Mouse (Mus musculus): ENCODE data around the gene Ldlrap1.

The Ldlrap1 gene

GRCm38 (mm10) chr4:134752911-134753426 lies 14.9 kb downstream of the Ldlrap1 start:
- in situ Hi-C loops (cut with MboI, MseI) = no loop called here

- in situ Hi-C loops (cut with MboI, MseI) = no loop called here
Measured at GRCm38 (mm10) chr4:134751682-134752380, 16.0 kb downstream of the Ldlrap1 start.

- in situ Hi-C loops (cut with MboI, MseI) = no loop called here
Measured at GRCm38 (mm10) chr4:134750825-134751224, 17.0 kb downstream of the Ldlrap1 start.

- in situ Hi-C loops (cut with MboI, MseI) = no loop called here
Measured at GRCm38 (mm10) chr4:134750263-134750662, 17.6 kb downstream of the Ldlrap1 start.

GRCm38 (mm10) chr4:134749301-134750030 lies 18.4 kb downstream of the Ldlrap1 start:
- in situ Hi-C loops (cut with MboI, MseI) = loop anchor here in 1 of 2 experiments (5.0 kb wide), 1 partner anchor 877 kb away; no protein-coding TSS in a partner anchor

GRCm38 (mm10) chr4:134745900-134746661 lies 21.7 kb downstream of the Ldlrap1 start:
- in situ Hi-C loops (cut with MboI, MseI) = loop anchor here in 1 of 2 experiments (5.0 kb wide), 1 partner anchor 874 kb away; no protein-coding TSS in a partner anchor

- in situ Hi-C loops (cut with MboI, MseI) = no loop called here
Measured at GRCm38 (mm10) chr4:134743881-134744633, 23.8 kb downstream of the Ldlrap1 start.

- in situ Hi-C loops (cut with MboI, MseI) = no loop called here
Measured at GRCm38 (mm10) chr4:134741949-134742348, 25.9 kb downstream of the Ldlrap1 start.

GRCm38 (mm10) chr4:134740186-134740585 lies 27.6 kb downstream of the Ldlrap1 start:
- in situ Hi-C loops (cut with MboI, MseI) = no loop called here

- in situ Hi-C loops (cut with MboI, MseI) = no loop called here
Measured at GRCm38 (mm10) chr4:134739530-134739929, 28.3 kb downstream of the Ldlrap1 start.

GRCm38 (mm10) chr4:134737365-134737910 lies 30.4 kb downstream of the Ldlrap1 start:
- in situ Hi-C loops (cut with MboI, MseI) = no loop called here

- in situ Hi-C loops (cut with MboI, MseI) = no loop called here
Measured at GRCm38 (mm10) chr4:134736147-134736546, 31.7 kb downstream of the Ldlrap1 start.

- in situ Hi-C loops (cut with MboI, MseI) = no loop called here
Measured at GRCm38 (mm10) chr4:134734629-134735081, 33.2 kb downstream of the Ldlrap1 start.

- in situ Hi-C loops (cut with MboI, MseI) = no loop called here
Measured at GRCm38 (mm10) chr4:134734038-134734628, 33.7 kb downstream of the Ldlrap1 start.

- in situ Hi-C loops (cut with MboI, MseI) = no loop called here
Measured at GRCm38 (mm10) chr4:134733371-134733770, 34.5 kb downstream of the Ldlrap1 start.

- in situ Hi-C loops (cut with MboI, MseI) = no loop called here
Measured at GRCm38 (mm10) chr4:134730106-134730505, 37.7 kb downstream of the Ldlrap1 start.

- in situ Hi-C loops (cut with MboI, MseI) = no loop called here
Measured at GRCm38 (mm10) chr4:134725735-134726345, 42.0 kb downstream of the Ldlrap1 start.

GRCm38 (mm10) chr4:134724974-134725373 lies 42.9 kb downstream of the Ldlrap1 start:
- in situ Hi-C loops (cut with MboI, MseI) = no loop called here

- in situ Hi-C loops (cut with MboI, MseI) = no loop called here
Measured at GRCm38 (mm10) chr4:134723251-134723650, 44.6 kb downstream of the Ldlrap1 start.

- in situ Hi-C loops (cut with MboI, MseI) = no loop called here
Measured at GRCm38 (mm10) chr4:134721076-134721475, 46.7 kb downstream of the Ldlrap1 start.
